Mouse (Mus musculus) subcutaneous adipose tissue, adult 2 months (tissue): Measurements from ENCODE around the gene Scrn2. TPM values are rescaled to one million over a fixed set of nuclear protein-coding genes. Genes with fewer than 3 reads are reported as not detected.

ENCODE experiments used
- polyA plus RNA-seq: library from polyadenylated mRNA; depleted of rRNA; stranded (reverse); fragments of >200 nt; gene quantifications from 2 replicates; pipeline ENCODE4 v1.2.3, GENCODE M21; 2012; ENCODE audit warnings: low replicate concordance; rRNA removed

The Scrn2 gene
- polyA plus RNA-seq, result 10.6 and 17.6 TPM in 2 replicates

GRCm38 (mm10) chr11:97029686-97030417 is at the start of gene Scrn2:
Gene Scrn2, plus strand, starts transcription at chr11:97029938.

GRCm38 (mm10) chr11:96982859-96983258 is 46.9 kb upstream of the Scrn2 start, which contains the start of gene Sp2:
Gene Sp2, minus strand, starts transcription at chr11:96982959.

GRCm38 (mm10) chr11:97013121-97013670 is 16.5 kb upstream of the Scrn2 start, which contains the start of gene Sp6:
Gene Sp6, plus strand, starts transcription at chr11:97013394.

GRCm38 (mm10) chr11:97041022-97041899 is 11.5 kb downstream of the Scrn2 start, which contains the start of the genes Lrrc46 and Mrpl10:
Gene Lrrc46, minus strand, starts transcription at chr11:97041407.
Gene Mrpl10, plus strand, starts transcription at chr11:97041560.

GRCm38 (mm10) chr11:97050216-97050943 is 20.6 kb downstream of the Scrn2 start, which contains the start of gene Osbpl7:
Gene Osbpl7, plus strand, starts transcription at chr11:97050628.

Other genes with a start within 250 kb of the Scrn2 start
- gene Cbx1, start 240.8 kb upstream of the Scrn2 start, polyA plus RNA-seq, result 14.0 and 20.9 TPM in 2 replicates
- gene Nfe2l1, start 200.0 kb upstream of the Scrn2 start, polyA plus RNA-seq, result 263 and 396 TPM in 2 replicates
- gene Copz2, start 180.1 kb upstream of the Scrn2 start, polyA plus RNA-seq, result 97.4 and 128 TPM in 2 replicates
- 48.3 and 58.9 TPM in 2 replicates for gene Cdk5rap3, start 113.4 kb upstream of the Scrn2 start, polyA plus RNA-seq
- 8.3 TPM in 1 of 2 replicates, not detected in the other for gene Prr15l, start 101.8 kb upstream of the Scrn2 start, polyA plus RNA-seq
- gene Pnpo, start 86.0 kb upstream of the Scrn2 start, polyA plus RNA-seq, result 24.2 and 28.6 TPM in 2 replicates
- gene Sp2, start 47.0 kb upstream of the Scrn2 start, polyA plus RNA-seq, result 17.3 and 24.9 TPM in 2 replicates
- gene Sp6, start 16.5 kb upstream of the Scrn2 start, polyA plus RNA-seq, result 0.26 and 0.66 TPM in 2 replicates
- gene Lrrc46, start 11.5 kb downstream of the Scrn2 start, polyA plus RNA-seq, result 0.14 and 0.67 TPM in 2 replicates
- 103 and 129 TPM in 2 replicates for gene Mrpl10, start 11.6 kb downstream of the Scrn2 start, polyA plus RNA-seq
- 8.3 and 14.0 TPM in 2 replicates for gene Osbpl7, start 20.7 kb downstream of the Scrn2 start, polyA plus RNA-seq
- 0.62 and 0.93 TPM in 2 replicates for gene Tbx21, start 85.4 kb downstream of the Scrn2 start, polyA plus RNA-seq
- 28.1 and 29.7 TPM in 2 replicates for gene Tbkbp1, start 121.6 kb downstream of the Scrn2 start, polyA plus RNA-seq
- gene Kpnb1, start 157.9 kb downstream of the Scrn2 start, polyA plus RNA-seq, result 44.2 and 69.4 TPM in 2 replicates